Mouse (Mus musculus): Measurements from ENCODE around the gene Far2.

Gene Far2

GRCm38 (mm10) chr6:148046881-148047649 lies at the start of gene Far2:
Gene Far2 (plus strand): TSS chr6:148047259.
- no peak for DNase-seq (ENCODE audit: low spot score in 2 of 2)

- no peak for DNase-seq (ENCODE audit: low spot score in 2 of 2)
Observed at GRCm38 (mm10) chr6:148000483-148000882, 46.6 kb upstream of the Far2 start.

GRCm38 (mm10) chr6:148001071-148001470 lies 46.0 kb upstream of the Far2 start:
- no peak for DNase-seq (ENCODE audit: low spot score in 2 of 2)

- no peak for DNase-seq (ENCODE audit: low spot score in 2 of 2)
Observed at GRCm38 (mm10) chr6:148006118-148006837, 40.8 kb upstream of the Far2 start.

GRCm38 (mm10) chr6:148040759-148041158 lies 6.3 kb upstream of the Far2 start:
- DNase-seq (ENCODE audit: low spot score in 2 of 2), result no peak

- no peak for DNase-seq (ENCODE audit: low spot score in 2 of 2)
Observed at GRCm38 (mm10) chr6:148047650-148047988, 560 bp downstream of the Far2 start.

- no peak for DNase-seq (ENCODE audit: low spot score in 2 of 2)
Observed at GRCm38 (mm10) chr6:148063131-148063530, 16.1 kb downstream of the Far2 start.

- no peak for DNase-seq (ENCODE audit: low spot score in 2 of 2)
Observed at GRCm38 (mm10) chr6:148066267-148066666, 19.2 kb downstream of the Far2 start.

GRCm38 (mm10) chr6:148068786-148069185 lies 21.7 kb downstream of the Far2 start:
- DNase-seq (ENCODE audit: low spot score in 2 of 2), result no peak

GRCm38 (mm10) chr6:148073599-148073998 lies 26.5 kb downstream of the Far2 start:
- no peak for DNase-seq (ENCODE audit: low spot score in 2 of 2)

- no peak for DNase-seq (ENCODE audit: low spot score in 2 of 2)
Observed at GRCm38 (mm10) chr6:148074211-148074864, 27.3 kb downstream of the Far2 start.

GRCm38 (mm10) chr6:148083864-148084263 lies 36.8 kb downstream of the Far2 start:
- no peak for DNase-seq (ENCODE audit: low spot score in 2 of 2)

- no peak for DNase-seq (ENCODE audit: low spot score in 2 of 2)
Observed at GRCm38 (mm10) chr6:148084403-148084802, 37.3 kb downstream of the Far2 start.

- DNase-seq (ENCODE audit: low spot score in 2 of 2), result no peak
Observed at GRCm38 (mm10) chr6:148097039-148097438, 50.0 kb downstream of the Far2 start.

GRCm38 (mm10) chr6:148101977-148102376 lies 54.9 kb downstream of the Far2 start:
- DNase-seq (ENCODE audit: low spot score in 2 of 2), result no peak

GRCm38 (mm10) chr6:148102434-148102833 lies 55.4 kb downstream of the Far2 start:
- DNase-seq (ENCODE audit: low spot score in 2 of 2), result no peak

- DNase-seq (ENCODE audit: low spot score in 2 of 2), result no peak
Observed at GRCm38 (mm10) chr6:148104212-148104611, 57.2 kb downstream of the Far2 start.

- no peak for DNase-seq (ENCODE audit: low spot score in 2 of 2)
Observed at GRCm38 (mm10) chr6:148105722-148106268, 58.7 kb downstream of the Far2 start.

- no peak for DNase-seq (ENCODE audit: low spot score in 2 of 2)
Observed at GRCm38 (mm10) chr6:148108741-148109472, 61.8 kb downstream of the Far2 start.

GRCm38 (mm10) chr6:148110996-148111633 lies 64.1 kb downstream of the Far2 start:
- no peak for DNase-seq (ENCODE audit: low spot score in 2 of 2)

GRCm38 (mm10) chr6:148116371-148116770 lies 69.3 kb downstream of the Far2 start:
- no peak for DNase-seq (ENCODE audit: low spot score in 2 of 2)
